Mouse (Mus musculus) intestine, postnatal 0 days (tissue): ENCODE results near the gene Wdr34. TPM values are rescaled to one million over a fixed set of nuclear protein-coding genes. Genes with fewer than 3 reads are reported as not detected.
A peak's percentile ranks its signal among the peaks of the same experiment; 100 is the strongest.

Experiments
- ATAC-seq: fragments of 200-750 bp; cut with Nextera tagmentation; 2 replicates; pipeline ENCODE4 v1.8.0; 2017; ENCODE audit warnings: mild to moderate bottlenecking, moderate TSS enrichment, moderate library complexity
- H3K27ac ChIP-seq: fragments of 300-500 bp; sonication (generic); 2 replicates; pipeline ENCODE4 v1.5.1; 2014; ENCODE audit warnings: mild to moderate bottlenecking, low read depth, low read length, moderate library complexity
- H3K27me3 ChIP-seq: fragments of 300-500 bp; sonication (generic); replicated peaks from 2 replicates; pipeline ENCODE4 v1.6.1; 2014; ENCODE audit warnings: low read length, mixed read lengths; ENCODE audit not compliant: control insufficient read depth, insufficient read depth
- H3K36me3 ChIP-seq: fragments of 300-500 bp; sonication (generic); 2 replicates; pipeline ENCODE4 v1.6.1; 2014; ENCODE audit warnings: mild to moderate bottlenecking, moderate library complexity; ENCODE audit not compliant: control insufficient read depth, insufficient read depth
- H3K4me1 ChIP-seq: fragments of 300-500 bp; sonication (generic); replicated peaks from 2 replicates; pipeline ENCODE4 v1.6.1; 2014; ENCODE audit warnings: antibody characterized with exemption, low read length, mixed read lengths; ENCODE audit not compliant: control insufficient read depth, insufficient read depth
- H3K4me2 ChIP-seq: fragments of 300-500 bp; sonication (generic); replicated peaks from 2 replicates; pipeline ENCODE4 v1.6.1; 2014; ENCODE audit warnings: low read depth, mild to moderate bottlenecking, moderate library complexity
- H3K4me3 ChIP-seq: fragments of 300-500 bp; sonication (generic); 2 replicates; pipeline ENCODE4 v1.5.1; 2014; ENCODE audit warnings: low read depth, low read length
- H3K9ac ChIP-seq: fragments of 300-500 bp; sonication (generic); 2 replicates; pipeline ENCODE4 v1.6.1; 2014; ENCODE audit warnings: mild to moderate bottlenecking, low read depth, low read length
- H3K9me3 ChIP-seq: fragments of 300-500 bp; sonication (generic); 2 replicates; pipeline ENCODE4 v1.6.1; 2016; ENCODE audit warnings: mixed run types; ENCODE audit not compliant: control insufficient read depth
- CTCF ChIP-seq: sonication (generic); IDR thresholded peaks from 2 replicates; pipeline ENCODE4 v1.5.1; 2016; ENCODE audit warnings: low read depth, mild to moderate bottlenecking, control low read depth, antibody characterized with exemption, moderate library complexity
- WGBS: fragments of 180-500 bp; shearing (Covaris S2); extraction: QIAGEN DNeasy Blood & Tissue Kit; methylation state at CpG from one replicate; pipeline ENCODE4 v1.1.7; 2014; 5-methylcytosine and 5-hydroxymethylcytosine counted together
- polyA plus RNA-seq: library from polyadenylated mRNA; unstranded; fragments of >200 nt; fragmentation: Nextera tagmentation; extraction: Ambion mirVana; gene quantifications from 2 replicates; pipeline ENCODE4 v1.2.1, GENCODE M21; 2015

Wdr34 gene
- polyA plus RNA-seq, 1 experiment from 2014 or later, result 5.9 TPM

DNA sequence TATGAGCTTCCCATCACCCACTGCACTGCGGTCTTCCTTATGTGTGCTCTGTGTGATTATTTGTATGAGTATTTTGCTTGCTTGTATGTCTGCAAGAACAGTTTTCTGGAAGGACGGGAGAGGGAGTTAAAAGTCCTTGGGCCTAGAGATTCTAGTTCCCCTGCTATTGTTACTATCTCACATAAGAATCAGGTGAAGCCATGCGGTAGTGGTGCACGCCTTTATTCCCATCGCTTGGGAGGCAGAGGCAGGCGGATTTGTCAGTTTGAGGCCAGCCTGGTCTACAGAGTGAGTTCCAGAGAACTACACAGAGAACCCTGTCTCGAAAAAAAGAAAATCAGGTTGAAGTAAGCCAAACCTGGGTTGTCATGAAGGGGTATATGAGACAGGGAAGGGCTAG is 24.2 kb upstream of the Wdr34 start:
- no peak overlapping the region for H3K9ac ChIP-seq
- H3K36me3 ChIP-seq, result peaks cover 16% of the 10 kb centered on the region
- H3K27ac ChIP-seq, result no peak overlapping the region
- no peaks in the 10 kb centered on the region for H3K9me3 ChIP-seq
- WGBS, result 79% methylated on average over 7 of the region's 7 CpGs
- no peak overlapping the region for H3K4me2 ChIP-seq
- no peak for ATAC-seq
- H3K27me3 ChIP-seq, result no peaks in the 10 kb centered on the region
- no peak for TF ChIP-seq CTCF
- H3K4me1 ChIP-seq, result peaks cover 3% of the 10 kb centered on the region
- no peak overlapping the region for H3K4me3 ChIP-seq

DNA sequence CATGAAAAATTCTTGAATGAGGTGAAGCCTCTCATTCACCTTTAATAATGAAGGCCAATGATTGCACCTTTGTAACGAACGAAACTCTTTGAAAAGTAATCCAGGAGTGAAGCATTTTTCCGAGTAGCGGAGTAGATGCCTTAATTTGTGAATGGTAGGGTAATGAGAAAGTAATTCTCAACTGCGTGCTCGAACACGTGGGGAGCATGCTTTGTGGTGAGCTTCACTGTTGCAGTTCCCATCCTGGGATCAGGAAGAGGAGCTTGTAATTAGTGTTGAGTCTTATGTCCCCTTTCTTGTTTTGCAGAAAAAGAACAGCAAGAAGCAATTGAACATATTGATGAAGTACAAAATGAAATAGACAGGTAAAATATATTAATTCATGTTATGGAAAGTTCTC is 19.3 kb upstream of the Wdr34 start:
- H3K4me1 ChIP-seq, result peaks cover 17% of the 10 kb centered on the region
- TF ChIP-seq CTCF, result no peak
- H3K9me3 ChIP-seq, result no peaks in the 10 kb centered on the region
- H3K4me3 ChIP-seq, result peak overlapping the region; percentile 99
- peaks cover 16% of the 10 kb centered on the region for H3K36me3 ChIP-seq
- H3K27me3 ChIP-seq, result no peaks in the 10 kb centered on the region
- peak overlapping the region; percentile 92; the same call in 1 of the 2 replicates for H3K9ac ChIP-seq
- no peak for ATAC-seq
- H3K4me2 ChIP-seq, result peak overlapping the region; percentile 94
- 13% methylated on average over 7 of the region's 7 CpGs for WGBS
- H3K27ac ChIP-seq, result no peak overlapping the region

DNA sequence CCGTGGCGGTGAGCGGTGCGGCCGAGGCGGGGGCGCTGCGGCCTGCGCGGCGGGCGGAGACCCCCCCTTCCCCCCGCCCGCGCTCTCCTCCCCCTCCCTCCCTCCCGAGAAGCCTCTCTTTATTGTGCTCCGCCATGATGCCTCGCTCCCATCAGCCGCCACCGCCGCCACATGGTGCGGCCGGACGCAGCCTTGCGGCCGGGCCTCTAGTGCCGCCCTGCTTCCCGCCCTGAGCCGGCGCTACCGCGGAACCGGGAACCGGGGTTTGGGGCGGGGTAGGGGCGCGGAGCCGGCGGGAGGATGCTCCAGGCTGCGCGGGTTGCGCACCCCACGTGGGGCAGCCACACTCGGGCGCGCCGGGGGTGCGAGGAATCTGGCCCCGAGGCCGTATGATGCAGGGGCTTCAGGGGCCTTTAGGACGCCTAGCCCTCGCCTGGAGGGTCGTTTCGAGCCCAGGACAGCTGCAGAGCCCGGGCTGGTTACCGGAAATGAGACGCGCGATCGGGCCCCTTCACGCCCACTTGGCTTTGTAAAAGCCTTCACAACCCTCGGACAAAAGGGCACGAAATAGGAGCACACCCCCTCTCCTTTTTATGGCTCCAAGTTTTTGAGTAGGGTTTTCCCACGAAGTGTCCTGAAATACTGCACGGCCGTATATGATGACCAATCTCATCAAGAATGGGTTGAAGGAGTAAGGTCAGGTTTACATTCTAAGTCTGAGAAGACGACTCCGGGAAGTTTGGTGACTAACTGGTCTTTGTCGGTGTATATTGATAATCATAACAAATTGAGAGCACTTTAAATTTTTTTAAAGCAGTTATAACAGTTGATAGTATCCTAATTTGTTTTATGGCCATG is 18.6 kb upstream of the Wdr34 start:
- H3K9me3 ChIP-seq, result no peaks in the 10 kb centered on the region
- peak overlapping the region; percentile 92 for H3K9ac ChIP-seq
- TF ChIP-seq CTCF, result no peak
- H3K4me1 ChIP-seq, result peaks cover 17% of the 10 kb centered on the region
- H3K4me2 ChIP-seq, result peak overlapping the region; percentile 94
- under 1% methylated on average over 53 of the region's 69 CpGs for WGBS
- ATAC-seq, result peak; percentile 4
- peak overlapping the region; percentile 95 for H3K27ac ChIP-seq
- H3K36me3 ChIP-seq, result peaks cover 13% of the 10 kb centered on the region
- H3K4me3 ChIP-seq, result peak overlapping the region; percentile 99
- no peaks in the 10 kb centered on the region for H3K27me3 ChIP-seq

- peak; percentile 92 for ATAC-seq
- peaks cover 17% of the 10 kb centered on the region for H3K4me1 ChIP-seq
These were observed 17.6 kb upstream of the Wdr34 start for GRCm38 (mm10) chr2:30066046-30066901.

GRCm38 (mm10) chr2:30064298-30064697 is 15.6 kb upstream of the Wdr34 start:
- Histone ChIP-seq H3K4me3 (no peak overlapping the region), H3K27ac (no peak overlapping the region), H3K9ac (no peak overlapping the region), H3K4me1 (peaks cover 17% of the 10 kb centered on the region), H3K4me2 (peak overlapping the region; percentile 88), H3K36me3 (no peaks in the 10 kb centered on the region; the same call in 1 of the 2 replicates), H3K9me3 (no peaks in the 10 kb centered on the region), H3K27me3 (no peaks in the 10 kb centered on the region)
- no peak for TF ChIP-seq CTCF
- 28% methylated on average over 3 of the region's 3 CpGs for WGBS
- ATAC-seq, result no peak

More at GRCm38 (mm10) chr2:30066046-30066901, 17.6 kb upstream of the Wdr34 start:
- peaks cover 13% of the 10 kb centered on the region for H3K36me3 ChIP-seq
- peak overlapping the region; percentile 99 for H3K4me3 ChIP-seq
- peak overlapping the region; percentile 92 for H3K9ac ChIP-seq
- H3K9me3 ChIP-seq, result no peaks in the 10 kb centered on the region
- no peak for TF ChIP-seq CTCF
- no peaks in the 10 kb centered on the region for H3K27me3 ChIP-seq
- H3K27ac ChIP-seq, result peak overlapping the region; percentile 95
- H3K4me2 ChIP-seq, result peak overlapping the region; percentile 94
- under 1% methylated on average over 76 of the region's 101 CpGs for WGBS

DNA sequence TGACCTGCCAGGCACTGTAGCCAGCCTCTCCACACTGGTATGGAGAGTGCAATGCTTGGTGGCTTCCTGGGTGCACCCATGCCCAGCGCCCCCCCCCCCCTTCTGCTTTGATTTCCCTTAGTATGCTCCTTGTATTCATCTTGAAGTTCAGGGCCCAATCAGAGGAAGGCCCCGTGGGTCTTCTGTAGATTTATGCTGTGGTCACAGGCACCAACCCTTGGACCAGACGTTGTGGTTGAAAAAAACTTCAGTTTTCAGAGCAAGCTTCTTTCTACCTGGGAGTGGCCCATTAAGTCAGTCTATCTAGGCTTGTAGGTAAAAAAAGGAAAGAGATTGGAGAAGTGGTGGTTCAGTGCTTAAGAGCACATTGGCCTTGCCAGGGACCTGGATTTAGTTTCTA is 15.1 kb upstream of the Wdr34 start:
- peaks cover 17% of the 10 kb centered on the region for H3K4me1 ChIP-seq
- no peaks in the 10 kb centered on the region for H3K27me3 ChIP-seq
- H3K4me2 ChIP-seq, result peak overlapping the region; percentile 88
- H3K4me3 ChIP-seq, result peak overlapping the region; percentile 52
- peak overlapping the region; percentile 90; the same call in 1 of the 2 replicates for H3K27ac ChIP-seq
- TF ChIP-seq CTCF, result no peak
- peak overlapping the region; percentile 64; the same call in 1 of the 2 replicates for H3K9ac ChIP-seq
- 11% methylated on average over 3 of the region's 3 CpGs for WGBS
- no peaks in the 10 kb centered on the region for H3K9me3 ChIP-seq
- no peak for ATAC-seq
- no peaks in the 10 kb centered on the region for H3K36me3 ChIP-seq
